Mouse (Mus musculus) kidney, postnatal 0 days (tissue): ENCODE measurements at regions not wholly inside any gene's neighbourhood (a gene's known extent, or its start where the extent isn't known, plus 50 kb on each side); places are given as distances from the start of the nearest gene placed in this dataset.
A peak's percentile ranks its signal among the peaks of the same experiment; 100 is the strongest.

Source experiments
- ATAC-seq: fragments of 200-750 bp; cut with Nextera tagmentation; replicated peaks from 2 replicates; pipeline ENCODE4 v1.8.0; 2017; ENCODE audit warnings: low read depth, moderate number of reproducible peaks, moderate TSS enrichment, moderate library complexity; ENCODE audit not compliant: low FRiP score
- DNase-seq: peaks from one replicate; pipeline ENCODE4 v3.0.0-alpha.2; 2016; ENCODE audit warnings: low spot score
- H3K27ac ChIP-seq: fragments of 300-500 bp; sonication (generic); 2 replicates; pipeline ENCODE4 v1.5.1; 2014; ENCODE audit warnings: mild to moderate bottlenecking
- H3K27me3 ChIP-seq: fragments of 300-500 bp; sonication (generic); 2 replicates; pipeline ENCODE4 v1.6.1; 2014; ENCODE audit warnings: low read length, mixed read lengths; ENCODE audit not compliant: insufficient read depth
- H3K36me3 ChIP-seq: fragments of 300-500 bp; sonication (generic); 2 replicates; pipeline ENCODE4 v1.6.1; 2014; ENCODE audit warnings: low read length, mixed read lengths; ENCODE audit not compliant: insufficient read depth
- H3K4me1 ChIP-seq: fragments of 300-500 bp; sonication (generic); replicated peaks from 2 replicates; pipeline ENCODE4 v1.6.1; 2014; ENCODE audit warnings: antibody characterized with exemption, low read length, mixed read lengths; ENCODE audit not compliant: insufficient read depth
- H3K4me2 ChIP-seq: fragments of 300-500 bp; sonication (generic); 2 replicates; pipeline ENCODE4 v1.6.1; 2014; ENCODE audit warnings: mild to moderate bottlenecking, low read length, moderate library complexity, mixed read lengths
- H3K4me3 ChIP-seq: fragments of 300-500 bp; sonication (generic); replicated peaks from 2 replicates; pipeline ENCODE4 v1.5.1; 2014; ENCODE audit warnings: low read depth, low read length
- H3K9ac ChIP-seq: fragments of 300-500 bp; sonication (generic); 2 replicates; pipeline ENCODE4 v1.6.1; 2014; ENCODE audit warnings: low read depth, low read length
- H3K9me3 ChIP-seq: fragments of 300-500 bp; sonication (generic); replicated peaks from 2 replicates; pipeline ENCODE4 v1.6.1; 2016; ENCODE audit warnings: low read length, inconsistent platforms, mixed read lengths
- CTCF ChIP-seq: IDR thresholded peaks from 2 replicates; pipeline ENCODE4 v1.5.1; 2016; ENCODE audit warnings: antibody characterized with exemption, low read depth, mild to moderate bottlenecking, moderate library complexity
- whole genome bisulfite sequencing: fragments of 180-500 bp; shearing (Covaris S2); extraction: QIAGEN DNeasy Blood & Tissue Kit; methylation state at CpG from one replicate; pipeline ENCODE4 v1.1.7; 2014; 5-methylcytosine and 5-hydroxymethylcytosine counted together

- DNase-seq = peak; percentile 76
- H3K4me1 ChIP-seq = no peaks in the 10 kb centered on the region
- H3K9me3 ChIP-seq = no peaks in the 10 kb centered on the region
- ATAC-seq = no peak
- H3K36me3 ChIP-seq = no peaks in the 10 kb centered on the region
- no peak overlapping the region for H3K27ac ChIP-seq
- no peak overlapping the region for H3K4me3 ChIP-seq
- no peak for TF ChIP-seq CTCF
- H3K4me2 ChIP-seq = no peak overlapping the region
- no peak overlapping the region for H3K9ac ChIP-seq
- H3K27me3 ChIP-seq = no peaks in the 10 kb centered on the region
- WGBS = 18% methylated on average over 9 of the region's 9 CpGs
Measured at GRCm38 (mm10) chr4:34468096-34468495, 82.6 kb upstream of the Akirin2 start.

- Histone ChIP-seq H3K4me1 (no peaks in the 10 kb centered on the region), H3K9ac (no peak overlapping the region), H3K9me3 (no peaks in the 10 kb centered on the region), H3K4me3 (no peak overlapping the region), H3K27me3 (no peaks in the 10 kb centered on the region), H3K4me2 (no peak overlapping the region), H3K36me3 (no peaks in the 10 kb centered on the region), H3K27ac (no peak overlapping the region)
- no peak for TF ChIP-seq CTCF
- DNase-seq (peak; percentile 14), ATAC-seq (no peak)
- WGBS = 79% methylated on average over 5 of the region's 5 CpGs
Measured at GRCm38 (mm10) chr4:34475792-34476448, 74.8 kb upstream of the Akirin2 start.

GRCm38 (mm10) chr4:34484273-34484672 is 66.5 kb upstream of the Akirin2 start:
- Histone ChIP-seq H3K27me3 (no peaks in the 10 kb centered on the region), H3K27ac (no peak overlapping the region), H3K4me1 (no peaks in the 10 kb centered on the region), H3K36me3 (no peaks in the 10 kb centered on the region), H3K4me2 (no peak overlapping the region), H3K9me3 (no peaks in the 10 kb centered on the region), H3K4me3 (no peak overlapping the region), H3K9ac (no peak overlapping the region)
- peak; percentile 53 for DNase-seq
- 18% methylated on average over 1 of the region's 1 CpGs for WGBS
- TF ChIP-seq CTCF = no peak
- ATAC-seq = no peak

GRCm38 (mm10) chr4:34485574-34485973 is 65.2 kb upstream of the Akirin2 start:
- Histone ChIP-seq H3K27me3 (no peaks in the 10 kb centered on the region), H3K27ac (no peak overlapping the region), H3K4me1 (no peaks in the 10 kb centered on the region), H3K4me2 (no peak overlapping the region), H3K9me3 (no peaks in the 10 kb centered on the region), H3K36me3 (no peaks in the 10 kb centered on the region), H3K4me3 (no peak overlapping the region), H3K9ac (no peak overlapping the region)
- no peak for DNase-seq
- TF ChIP-seq CTCF = no peak
- 70% methylated on average over 17 of the region's 17 CpGs for WGBS
- no peak for ATAC-seq

- 71% methylated on average over 10 of the region's 10 CpGs for WGBS
- H3K27ac ChIP-seq = no peak overlapping the region
- no peaks in the 10 kb centered on the region for H3K9me3 ChIP-seq
- H3K4me3 ChIP-seq = no peak overlapping the region
- H3K27me3 ChIP-seq = no peaks in the 10 kb centered on the region
- H3K4me1 ChIP-seq = no peaks in the 10 kb centered on the region
- no peak overlapping the region for H3K9ac ChIP-seq
- DNase-seq = no peak
- TF ChIP-seq CTCF = no peak
- no peak overlapping the region for H3K4me2 ChIP-seq
- no peaks in the 10 kb centered on the region for H3K36me3 ChIP-seq
- no peak for ATAC-seq
Measured at GRCm38 (mm10) chr4:34494961-34495723, 55.6 kb upstream of the Akirin2 start.

GRCm38 (mm10) chr4:34498325-34498724 is 52.4 kb upstream of the Akirin2 start:
- no peaks in the 10 kb centered on the region for H3K4me1 ChIP-seq
- no peaks in the 10 kb centered on the region for H3K9me3 ChIP-seq
- H3K4me2 ChIP-seq = no peak overlapping the region
- DNase-seq = no peak
- H3K4me3 ChIP-seq = no peak overlapping the region
- H3K27me3 ChIP-seq = no peaks in the 10 kb centered on the region
- no peak for ATAC-seq
- TF ChIP-seq CTCF = no peak
- H3K27ac ChIP-seq = no peak overlapping the region
- H3K36me3 ChIP-seq = no peaks in the 10 kb centered on the region
- no peak overlapping the region for H3K9ac ChIP-seq
- WGBS = 90% methylated on average over 9 of the region's 9 CpGs
